Mouse (Mus musculus) embryonic facial prominence, embryonic 11.5 days (tissue): ENCODE measurements around the gene Gm36028. TPM values are rescaled to one million over a fixed set of nuclear protein-coding genes. Genes with fewer than 3 reads are reported as not detected.

ENCODE experiments used
- ATAC-seq: fragments of 200-750 bp; cut with Nextera tagmentation; replicated peaks from 2 replicates; pipeline ENCODE4 v1.8.0; 2017; ENCODE audit warnings: low read depth; ENCODE audit not compliant: insufficient number of reproducible peaks, low FRiP score, low TSS enrichment
- DNase-seq: peaks from one replicate; pipeline ENCODE4 v3.0.0-alpha.2; 2015; ENCODE audit warnings: low spot score
- H3K27ac ChIP-seq: fragments of 300-500 bp; sonication (generic); replicated peaks from 2 replicates; pipeline ENCODE4 v1.5.1; 2014; ENCODE audit warnings: mild to moderate bottlenecking, low read depth, low read length, control low read depth
- H3K27me3 ChIP-seq: fragments of 300-500 bp; sonication (generic); 2 replicates; pipeline ENCODE4 v1.6.1; 2014; ENCODE audit warnings: mild to moderate bottlenecking, low read length, moderate library complexity, mixed read lengths; ENCODE audit not compliant: control insufficient read depth, insufficient read depth
- H3K36me3 ChIP-seq: fragments of 300-500 bp; sonication (generic); replicated peaks from 2 replicates; pipeline ENCODE4 v1.6.1; 2014; ENCODE audit warnings: low read depth, mild to moderate bottlenecking, low read length, moderate library complexity, mixed read lengths; ENCODE audit not compliant: control insufficient read depth, insufficient read depth
- H3K4me1 ChIP-seq: fragments of 300-500 bp; sonication (generic); 2 replicates; pipeline ENCODE4 v1.6.1; 2014; ENCODE audit warnings: low read length, mixed read lengths; ENCODE audit not compliant: control insufficient read depth, insufficient read depth
- H3K4me2 ChIP-seq: fragments of 300-500 bp; sonication (generic); 2 replicates; pipeline ENCODE4 v1.6.1; 2014; ENCODE audit warnings: low read depth, mild to moderate bottlenecking, control low read depth, low read length, moderate library complexity
- H3K4me3 ChIP-seq: fragments of 300-500 bp; sonication (generic); 2 replicates; pipeline ENCODE4 v1.5.1; 2014; ENCODE audit warnings: low read depth, low read length, control low read depth
- H3K9ac ChIP-seq: fragments of 300-500 bp; sonication (generic); replicated peaks from 2 replicates; pipeline ENCODE4 v1.6.1; 2014; ENCODE audit warnings: mild to moderate bottlenecking, control low read depth, low read length
- H3K9me3 ChIP-seq: fragments of 300-500 bp; sonication (generic); replicated peaks from 2 replicates; pipeline ENCODE4 v1.6.1; 2016; ENCODE audit warnings: mild to moderate bottlenecking, low read length, inconsistent platforms, mixed read lengths; ENCODE audit not compliant: control insufficient read depth
- WGBS: fragments of 180-500 bp; shearing (Covaris S2); extraction: QIAGEN DNeasy Blood & Tissue Kit; methylation state at CpG from one replicate; pipeline ENCODE4 v1.1.7; 2014; 5-methylcytosine and 5-hydroxymethylcytosine counted together
- polyA plus RNA-seq: library from polyadenylated mRNA; unstranded; fragments of >200 nt; fragmentation: Nextera tagmentation; extraction: Ambion mirVana; gene quantifications from 2 replicates; pipeline ENCODE4 v1.2.1, GENCODE M21; 2014

The Gm36028 gene
- polyA plus RNA-seq, 1 experiment from 2014 or later: 0.32 TPM

DNA sequence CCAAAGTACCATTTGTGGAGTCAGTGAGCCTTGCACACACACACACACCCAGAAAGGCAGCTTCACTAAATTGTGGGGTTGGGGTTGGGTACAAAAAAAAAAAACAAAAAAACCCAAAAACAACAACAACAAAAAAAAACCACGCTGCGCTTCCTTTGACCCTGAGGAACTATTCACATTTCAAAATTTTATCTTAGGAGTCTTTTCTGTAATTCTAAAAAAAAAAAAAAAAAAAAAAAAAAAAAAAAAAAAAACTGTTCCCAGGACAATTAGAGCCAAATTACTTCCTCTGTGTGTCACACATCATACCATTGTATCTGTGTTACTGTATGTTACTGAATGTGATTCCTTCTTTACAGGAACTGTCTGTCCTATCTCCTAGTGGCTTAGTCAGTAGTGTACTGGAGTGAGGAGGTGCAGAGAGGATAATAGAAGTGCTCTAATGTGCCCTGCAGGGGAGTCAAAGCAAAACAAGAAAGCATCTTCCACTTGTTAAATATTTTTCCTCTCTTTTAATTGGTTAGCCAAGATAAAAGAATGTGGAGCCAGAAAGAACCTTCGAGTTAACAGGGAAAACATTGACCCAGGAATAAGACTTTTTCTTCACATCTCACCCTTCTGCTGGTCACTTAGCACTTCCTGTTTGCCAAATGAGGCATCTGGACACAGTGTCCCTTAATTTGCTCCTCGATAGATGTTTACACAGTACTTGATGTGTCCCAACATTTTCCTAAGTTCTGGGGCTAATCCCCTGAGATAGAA, 8.7 kb upstream of the Gm36028 start:
- Histone ChIP-seq H3K4me2 (peak overlapping the region; percentile 78), H3K27me3 (no peaks in the 10 kb centered on the region), H3K27ac (peak overlapping the region; percentile 99; the same call in 1 of the 2 replicates), H3K36me3 (no peaks in the 10 kb centered on the region), H3K4me3 (peak overlapping the region; percentile 95), H3K4me1 (no peaks in the 10 kb centered on the region), H3K9me3 (no peaks in the 10 kb centered on the region), H3K9ac (peak overlapping the region; percentile 99)
- WGBS: 27% methylated on average over 4 of the region's 4 CpGs
- DNase-seq (no peak), ATAC-seq (no peak)

DNA sequence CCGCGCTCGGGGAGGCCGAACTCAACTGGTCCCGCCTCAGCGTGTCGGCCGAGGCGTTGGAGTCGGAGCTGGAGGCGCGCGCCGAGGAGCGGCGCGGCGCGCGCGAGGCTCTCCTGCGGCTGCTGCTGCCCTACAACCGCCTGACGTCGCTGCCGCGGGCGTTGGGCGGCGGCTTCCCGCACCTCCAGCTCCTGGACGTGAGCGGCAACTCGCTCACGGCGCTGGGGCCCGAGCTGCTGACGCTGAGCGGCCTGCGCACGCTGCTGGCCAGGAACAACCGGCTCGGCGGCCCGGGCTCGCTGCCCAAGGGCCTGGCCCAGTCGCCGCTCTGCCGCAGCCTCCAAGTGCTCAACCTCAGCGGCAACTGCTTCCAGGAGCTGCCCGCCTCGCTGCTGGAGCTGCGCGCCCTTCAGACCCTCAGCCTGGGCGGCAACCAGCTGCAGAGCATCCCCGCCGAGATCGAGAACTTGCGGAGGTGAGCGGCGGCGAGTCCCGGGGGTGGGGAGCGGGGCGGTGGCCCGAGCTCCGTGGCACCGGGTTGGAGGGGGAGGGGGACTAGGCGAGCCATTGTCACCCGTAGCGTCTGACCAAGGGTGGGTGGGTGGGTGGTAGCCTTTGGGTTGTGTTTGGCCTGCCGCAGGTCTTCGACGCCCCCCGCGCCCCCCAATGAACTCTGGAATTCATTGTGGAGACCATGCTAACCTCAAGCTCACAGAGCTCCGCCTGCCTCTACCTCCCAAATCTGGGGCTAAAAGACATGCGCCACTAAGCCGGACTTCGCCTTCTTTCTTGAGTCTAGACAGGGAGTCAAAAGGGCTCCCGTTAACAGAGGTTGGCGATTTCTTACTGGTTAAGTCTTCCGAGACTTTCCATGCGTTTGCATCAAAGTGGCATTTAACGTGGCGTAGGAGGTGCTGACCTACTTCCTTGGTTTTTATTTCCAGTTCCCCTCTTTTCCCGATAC, 7.8 kb upstream of the Gm36028 start:
- WGBS: under 1% methylated on average over 77 of the region's 87 CpGs
- peak overlapping the region; percentile 95 for H3K4me3 ChIP-seq
- H3K9ac ChIP-seq: peak overlapping the region; percentile 99
- ATAC-seq: peak; percentile 69
- no peaks in the 10 kb centered on the region for H3K4me1 ChIP-seq
- DNase-seq: peak; percentile 58
- H3K9me3 ChIP-seq: no peaks in the 10 kb centered on the region
- peak overlapping the region; percentile 99 for H3K27ac ChIP-seq
- H3K4me2 ChIP-seq: peak overlapping the region; percentile 78
- no peaks in the 10 kb centered on the region for H3K27me3 ChIP-seq
- H3K36me3 ChIP-seq: no peaks in the 10 kb centered on the region

DNA sequence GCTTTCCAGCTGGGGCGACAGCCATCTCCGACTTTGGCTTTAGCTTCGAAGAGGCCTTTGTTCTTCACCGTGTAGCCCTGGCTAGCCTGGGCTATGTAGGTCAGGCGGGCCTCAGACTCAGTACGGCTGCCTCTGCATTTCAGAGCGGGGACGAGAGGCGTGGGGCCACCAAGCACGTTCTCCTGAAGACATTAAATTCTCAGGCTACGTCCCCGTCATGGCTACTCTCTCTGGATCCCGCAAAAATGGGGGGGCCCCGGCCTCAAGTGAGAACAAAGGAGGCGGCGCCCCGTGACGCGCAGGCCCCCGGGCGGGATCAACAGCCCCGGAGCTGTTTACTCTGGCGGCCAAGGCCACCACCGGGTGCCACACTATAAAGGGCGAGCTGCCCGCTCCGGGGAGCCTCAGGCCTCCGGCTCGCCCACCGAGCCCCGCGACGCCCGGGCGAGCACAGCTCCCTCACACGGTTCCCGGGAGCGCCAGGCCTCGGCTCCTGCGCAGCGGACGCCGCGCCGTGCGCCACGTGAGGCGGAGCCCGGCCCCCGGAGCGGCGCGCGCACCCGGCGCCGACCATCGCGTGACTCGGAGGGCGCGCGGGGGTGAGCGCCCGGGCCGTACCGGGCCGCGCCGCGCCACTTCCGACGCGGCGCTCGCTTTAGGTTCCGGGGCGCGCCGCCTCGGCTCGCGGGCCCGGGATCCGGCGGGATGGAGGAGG, 7.0 kb upstream of the Gm36028 start, which contains the start of gene Lrrc58:
Lrrc58 (plus strand) TSS at position 599 of the 715 bp plus-strand sequence.
- peak; percentile 87 for ATAC-seq
- peak within 1 kb of the TSS; percentile 95 for H3K4me3 ChIP-seq

DNA sequence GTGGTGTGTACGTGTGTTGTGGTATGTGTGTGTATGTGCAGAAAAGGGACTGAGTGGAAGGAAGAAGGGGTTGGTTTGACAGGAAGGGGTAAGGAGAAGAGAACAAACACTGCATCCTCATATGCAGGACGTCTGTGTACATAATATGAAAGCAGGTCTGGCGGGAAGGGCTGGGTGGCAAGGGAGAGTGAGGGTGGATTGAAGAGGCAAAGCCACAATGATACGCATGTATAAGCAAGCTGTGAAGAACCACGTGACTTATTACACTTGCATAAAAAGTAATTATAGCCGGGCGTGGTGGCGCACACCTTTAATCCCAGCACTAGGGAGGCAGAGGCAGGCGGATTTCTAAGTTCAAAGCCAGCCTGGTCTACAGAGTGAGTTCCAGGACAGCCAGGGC, 4.9 kb upstream of the Gm36028 start:
- Histone ChIP-seq H3K4me2 (no peak overlapping the region), H3K4me1 (no peaks in the 10 kb centered on the region), H3K27me3 (no peaks in the 10 kb centered on the region), H3K9ac (no peak overlapping the region), H3K4me3 (no peak overlapping the region), H3K36me3 (no peaks in the 10 kb centered on the region), H3K27ac (no peak overlapping the region), H3K9me3 (no peaks in the 10 kb centered on the region)
- WGBS: 91% methylated on average over 9 of the region's 9 CpGs
- no peak for ATAC-seq
- DNase-seq: no peak

More for the DNA sequence above, 7.0 kb upstream of the Gm36028 start, which contains the start of gene Lrrc58:
- H3K27me3 ChIP-seq: no peaks in the 10 kb centered on the region
- H3K9ac ChIP-seq: peak within 1 kb of the TSS; percentile 99
- H3K4me2 ChIP-seq: peak within 1 kb of the TSS; percentile 78
- peak; percentile 91 for DNase-seq
- H3K27ac ChIP-seq: peak within 1 kb of the TSS; percentile 99
- H3K36me3 ChIP-seq: no peaks in the 10 kb centered on the region
- H3K4me1 ChIP-seq: no peaks in the 10 kb centered on the region
- no peaks in the 10 kb centered on the region for H3K9me3 ChIP-seq
- under 1% methylated on average over 78 of the region's 86 CpGs for WGBS

DNA sequence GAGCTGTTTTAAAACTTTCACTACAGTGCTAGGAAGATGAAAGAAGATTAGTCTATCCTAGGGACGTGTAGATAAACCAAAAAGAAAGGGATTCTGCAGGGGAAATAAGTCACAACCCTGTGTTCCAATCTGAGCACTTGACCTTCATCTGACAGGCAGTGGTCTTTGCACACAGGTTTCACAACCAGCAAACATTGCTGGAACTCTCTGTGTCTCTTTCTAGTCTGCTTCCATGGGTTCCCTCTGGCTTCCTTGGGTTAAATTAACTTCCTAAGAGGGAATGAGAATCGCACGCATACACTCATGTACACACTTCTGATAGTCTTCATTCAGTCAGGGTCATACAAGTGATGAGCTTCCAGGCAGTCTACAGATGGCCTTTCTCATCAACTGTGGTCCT, 2.9 kb upstream of the Gm36028 start:
- no peaks in the 10 kb centered on the region for H3K36me3 ChIP-seq
- no peak overlapping the region for H3K4me2 ChIP-seq
- H3K27me3 ChIP-seq: no peaks in the 10 kb centered on the region
- H3K4me3 ChIP-seq: no peak overlapping the region
- WGBS: 80% methylated on average over 3 of the region's 3 CpGs
- no peak for ATAC-seq
- no peak overlapping the region for H3K9ac ChIP-seq
- H3K4me1 ChIP-seq: no peaks in the 10 kb centered on the region
- no peak overlapping the region for H3K27ac ChIP-seq
- H3K9me3 ChIP-seq: no peaks in the 10 kb centered on the region
- DNase-seq: no peak

DNA sequence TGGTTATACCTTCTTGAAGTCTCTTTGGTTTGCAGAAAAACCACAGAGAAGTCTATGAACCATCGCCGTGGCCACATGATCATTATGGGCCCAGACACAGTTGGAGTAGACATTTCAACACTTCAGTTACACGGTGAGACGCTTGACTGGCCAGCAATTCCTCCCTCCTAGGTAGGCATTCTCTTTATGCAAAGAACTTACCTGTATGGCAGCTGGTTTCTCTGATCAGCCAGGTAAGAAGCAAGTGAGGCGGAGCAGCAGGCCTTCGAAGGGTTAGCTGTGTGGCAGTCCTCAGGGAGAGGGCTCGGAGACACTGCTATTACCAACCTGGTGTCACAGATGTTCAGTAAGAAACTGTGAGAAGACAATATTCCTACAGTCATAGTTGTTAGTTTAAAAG, 733 bp downstream of the Gm36028 start:
- H3K27ac ChIP-seq: no peak overlapping the region
- no peak overlapping the region for H3K9ac ChIP-seq
- H3K4me1 ChIP-seq: no peaks in the 10 kb centered on the region
- no peaks in the 10 kb centered on the region for H3K36me3 ChIP-seq
- DNase-seq (no peak), ATAC-seq (no peak)
- WGBS: 80% methylated on average over 7 of the region's 7 CpGs
- H3K4me2 ChIP-seq: no peak overlapping the region
- no peaks in the 10 kb centered on the region for H3K27me3 ChIP-seq
- no peaks in the 10 kb centered on the region for H3K9me3 ChIP-seq
- no peak overlapping the region for H3K4me3 ChIP-seq

DNA sequence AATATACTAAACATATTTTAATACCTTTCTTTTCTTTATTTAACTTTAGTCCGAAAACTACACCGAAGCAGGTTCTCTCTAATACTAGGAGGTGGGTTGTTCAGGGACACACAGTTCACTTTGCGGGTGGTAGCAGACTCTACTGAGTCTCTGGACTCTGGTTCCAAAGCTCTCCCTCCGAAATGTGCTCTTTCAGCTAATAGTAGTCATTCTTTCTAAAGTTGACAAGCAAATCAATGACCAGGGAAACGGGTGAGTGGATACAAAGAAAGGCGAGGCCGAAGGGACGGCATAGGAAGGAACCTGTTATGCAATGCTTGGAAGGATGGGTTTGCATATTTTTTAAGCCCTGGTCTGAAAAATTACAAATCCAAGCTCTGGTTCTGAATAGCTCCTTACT, 3.5 kb downstream of the Gm36028 start:
- no peaks in the 10 kb centered on the region for H3K36me3 ChIP-seq

More for the DNA sequence above, 3.5 kb downstream of the Gm36028 start:
- no peak for ATAC-seq
- Histone ChIP-seq H3K4me3 (no peak overlapping the region), H3K9ac (no peak overlapping the region), H3K27me3 (no peaks in the 10 kb centered on the region), H3K9me3 (no peaks in the 10 kb centered on the region), H3K4me1 (no peaks in the 10 kb centered on the region), H3K4me2 (no peak overlapping the region), H3K27ac (no peak overlapping the region)
- no peak for DNase-seq
- WGBS: 86% methylated on average over 8 of the region's 8 CpGs
